Mouse (Mus musculus): ENCODE measurements around the gene Hoxa2.

DNA sequence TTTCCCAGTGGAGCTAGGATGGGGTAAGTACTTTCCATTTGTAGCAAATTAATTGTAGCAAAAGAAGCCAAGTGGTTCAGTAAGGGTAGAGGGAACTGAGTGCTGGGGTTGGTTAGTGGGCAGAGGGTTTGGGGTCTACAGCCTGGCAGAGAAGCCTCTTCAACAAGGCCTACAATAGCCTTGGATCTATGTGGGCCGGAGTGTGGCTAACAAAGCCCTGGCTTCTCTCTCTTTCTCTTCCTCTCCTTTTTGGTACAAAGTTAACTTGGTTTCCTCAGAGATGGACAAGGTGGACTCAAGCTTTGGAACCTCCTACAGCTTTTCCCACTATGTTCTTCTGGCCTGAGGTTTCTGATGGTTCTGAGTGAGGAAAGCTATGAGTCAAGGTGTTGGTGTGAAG lies 36.6 kb upstream of the Hoxa2 start:
- no peak for TF ChIP-seq CTCF (IDR thresholded peaks at IDR 0.05; ENCODE audit: low read depth, low read length)
- no peak for TF ChIP-seq POLR2A (IDR thresholded peaks at IDR 0.05; ENCODE audit: borderline replicate concordance, low read depth, low read length)

Data from bone marrow macrophage, adult 2 months (primary cell).